Mouse (Mus musculus): ENCODE results near the gene Dhx32.

The Dhx32 gene

GRCm38 (mm10) chr7:133782717-133783435, at the start of gene Dhx32:
Gene Dhx32 (minus strand): TSS chr7:133782726.
- DNase-seq (ENCODE audit: low spot score in 2 of 2) = peak; percentile 63 to 77

DNA sequence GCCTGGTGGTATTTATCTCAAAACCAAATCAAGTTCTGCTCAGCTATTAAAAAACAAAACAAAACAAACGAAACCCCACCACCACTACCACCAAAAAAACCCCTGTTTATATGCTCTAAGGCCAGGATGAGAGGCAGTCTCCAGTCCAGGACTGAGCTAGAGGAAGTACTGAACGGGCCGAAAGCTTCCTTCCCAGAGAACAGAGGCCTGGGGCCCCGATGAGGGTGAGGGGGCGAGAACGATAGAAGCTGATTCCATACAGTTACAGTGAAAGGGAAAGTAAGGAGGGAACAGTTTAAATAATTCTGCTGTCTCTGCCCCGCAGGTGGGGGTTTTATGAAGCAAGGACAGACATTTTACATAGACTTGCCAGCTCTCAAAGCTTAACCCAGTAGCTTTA, 47.1 kb upstream of the Dhx32 start:
- DNase-seq (ENCODE audit: low spot score in 2 of 2) = no peak

DNA sequence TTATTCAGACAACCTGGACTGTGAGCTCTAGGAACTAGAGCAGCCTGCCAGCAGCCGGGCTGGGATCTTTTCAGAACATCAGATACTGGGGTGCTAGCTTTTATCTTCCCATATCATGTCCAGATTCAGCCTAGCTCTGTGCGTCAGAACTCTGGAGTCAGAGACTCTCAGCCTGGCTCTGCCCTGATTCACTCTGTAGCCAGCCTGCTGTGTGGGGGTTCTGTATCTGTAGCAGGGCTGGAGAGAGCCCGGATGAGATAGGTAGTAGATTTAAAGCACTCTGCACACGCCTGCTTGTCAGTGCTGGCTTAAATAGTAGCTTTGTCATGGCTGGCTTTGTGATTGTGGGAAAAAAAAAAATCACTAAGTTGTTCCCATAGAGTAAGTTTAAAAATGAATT, 46.0 kb upstream of the Dhx32 start:
- no peak for DNase-seq (ENCODE audit: low spot score in 2 of 2)

DNA sequence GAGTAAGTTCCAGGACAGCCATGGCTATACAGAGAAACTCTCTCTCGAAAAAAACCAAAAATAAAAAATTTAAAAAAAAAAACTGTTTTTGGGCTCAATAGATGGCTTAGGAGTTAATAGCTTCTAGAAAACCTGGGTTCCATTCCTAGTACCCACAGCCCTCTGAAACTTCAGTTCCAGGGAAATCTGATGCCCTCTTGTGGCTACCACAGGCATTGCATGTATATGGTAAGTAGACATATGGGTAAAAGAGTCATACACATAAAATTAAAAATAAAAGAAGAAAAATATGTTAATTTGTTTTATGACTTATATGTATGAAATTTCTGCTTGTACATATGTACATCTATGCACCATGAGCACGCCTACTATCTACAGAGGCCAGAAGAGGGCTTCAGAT, 42.1 kb upstream of the Dhx32 start:
- no peak for DNase-seq (ENCODE audit: low spot score in 2 of 2)

- no peak for DNase-seq (ENCODE audit: low spot score in 2 of 2)
These were observed 41.2 kb upstream of the Dhx32 start for GRCm38 (mm10) chr7:133823751-133824150.

DNA sequence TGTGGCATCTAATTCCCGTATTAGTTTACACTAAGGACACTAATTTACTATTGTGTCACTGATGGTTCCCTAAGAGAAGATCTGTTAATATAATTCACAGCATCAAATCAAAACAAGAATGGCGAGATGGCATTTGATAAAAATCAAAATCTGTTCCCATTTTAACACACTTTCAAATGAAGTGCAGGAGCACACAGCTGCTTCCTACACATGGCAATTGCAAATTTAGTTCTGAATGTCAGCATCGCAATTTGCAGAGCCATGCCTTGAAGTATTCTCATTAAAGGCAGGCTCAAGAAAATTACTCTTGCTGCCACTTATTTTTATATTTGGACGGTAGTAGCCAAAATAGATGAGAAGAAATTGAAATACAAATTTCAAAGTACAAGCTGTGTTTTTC, 30.8 kb upstream of the Dhx32 start:
- DNase-seq (ENCODE audit: low spot score in 2 of 2) = no peak

DNA sequence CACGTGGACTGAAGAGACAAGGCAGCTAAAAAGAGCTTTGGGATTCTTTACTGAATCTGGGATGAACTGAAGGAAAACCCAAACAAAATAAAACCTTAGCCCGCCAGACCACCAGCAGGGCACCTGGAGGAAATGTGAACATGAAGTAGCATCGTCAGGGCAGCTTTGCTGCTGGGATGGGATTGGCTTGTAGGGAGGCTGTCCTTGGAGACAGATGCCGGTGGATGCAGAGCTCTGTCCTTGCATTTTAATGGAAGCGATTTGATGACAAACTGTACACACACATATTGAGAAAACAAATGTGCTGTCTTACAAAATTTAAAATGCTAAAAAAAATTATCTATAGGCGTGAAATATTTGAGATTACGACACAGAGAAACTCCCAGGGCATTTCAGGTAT, 30.4 kb upstream of the Dhx32 start:
- DNase-seq (ENCODE audit: low spot score in 2 of 2) = no peak

- DNase-seq (ENCODE audit: low spot score in 2 of 2) = peak; percentile 57 to 64
These were observed 23.2 kb upstream of the Dhx32 start for GRCm38 (mm10) chr7:133805614-133806175.

DNA sequence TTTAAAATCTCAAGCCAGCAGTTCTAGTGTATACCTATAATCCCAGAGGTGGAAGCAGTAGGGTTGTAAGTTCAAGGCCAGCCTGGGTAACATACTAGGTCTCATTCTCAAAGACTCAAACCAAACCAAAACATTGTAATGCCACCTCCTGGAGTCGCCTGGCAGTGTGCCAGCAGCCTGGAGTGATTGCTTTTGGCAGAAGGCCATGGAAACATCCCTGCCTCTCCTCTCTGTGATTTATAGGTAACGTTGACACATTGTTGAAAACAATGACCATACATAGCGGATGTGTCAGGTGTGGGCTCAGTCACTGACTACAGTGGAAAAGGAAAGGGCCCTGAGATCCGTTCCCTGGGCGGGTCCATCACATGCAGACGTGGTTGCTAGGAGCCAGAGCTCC, 19.3 kb upstream of the Dhx32 start:
- DNase-seq (ENCODE audit: low spot score in 2 of 2) = no peak

GRCm38 (mm10) chr7:133799928-133800327, 17.4 kb upstream of the Dhx32 start:
- no peak for DNase-seq (ENCODE audit: low spot score in 2 of 2)

DNA sequence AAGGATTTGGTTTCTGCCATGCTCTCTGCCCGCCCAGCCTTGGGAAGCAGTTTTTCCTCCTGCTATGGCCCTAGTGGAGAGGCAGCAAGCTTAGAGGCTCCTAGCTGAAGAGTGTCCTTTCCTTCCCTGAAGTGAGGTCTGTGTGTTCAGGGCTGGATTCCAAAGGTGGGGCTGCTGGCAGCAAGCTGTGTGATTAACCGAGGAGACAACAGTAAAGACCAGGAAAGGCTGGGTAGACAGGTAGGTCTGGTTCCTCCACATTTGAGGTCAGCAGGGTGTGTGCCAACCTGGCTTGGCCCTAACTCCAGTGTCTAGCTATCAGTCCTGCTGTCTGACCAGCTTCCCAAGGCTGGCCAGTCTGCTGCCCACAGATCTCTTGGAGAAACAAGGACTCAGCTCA, 12.2 kb upstream of the Dhx32 start:
- DNase-seq (ENCODE audit: low spot score in 2 of 2) = peak; percentile 69 to 74

DNA sequence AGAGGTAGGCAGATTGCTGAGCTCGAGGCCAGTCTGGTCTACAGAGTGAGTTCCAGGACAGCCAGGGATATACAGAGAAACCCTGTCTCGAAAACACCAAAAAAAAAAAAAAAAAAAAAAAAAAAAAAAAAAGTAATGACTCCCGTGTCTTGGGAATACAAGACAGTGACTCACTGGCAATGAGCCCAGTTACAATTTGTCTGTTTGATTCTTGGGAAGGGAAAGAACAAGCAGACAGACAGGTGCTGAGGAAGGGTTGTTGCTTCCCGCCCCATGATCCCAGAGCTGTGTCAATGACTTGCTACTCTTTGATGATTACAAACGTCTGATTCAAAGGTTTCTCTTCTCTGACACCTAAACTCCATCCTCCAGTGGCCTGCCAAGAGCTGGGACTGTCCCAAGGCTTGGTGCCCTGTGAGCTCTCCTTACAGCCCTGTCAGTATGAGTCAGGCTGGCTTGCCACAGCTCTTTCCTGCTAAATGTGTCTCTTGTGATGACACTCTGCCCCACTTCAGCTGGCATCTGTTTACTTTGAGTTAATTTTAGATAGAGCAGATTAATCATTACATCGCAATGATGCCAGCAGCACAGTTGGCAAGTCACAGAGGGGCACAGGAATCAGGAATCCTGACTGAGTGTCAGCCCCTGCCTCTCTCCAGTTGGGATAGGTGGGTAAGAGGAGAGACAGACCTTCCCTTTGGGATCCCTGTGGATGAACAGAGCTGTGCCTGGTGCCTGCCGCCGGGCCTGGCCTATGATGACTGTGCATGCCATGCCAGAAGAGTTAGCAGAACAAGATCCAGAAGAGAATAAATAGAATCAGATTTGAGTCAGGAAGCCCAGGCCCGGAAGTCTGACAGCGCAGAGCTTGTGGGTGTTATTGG, 11.0 kb upstream of the Dhx32 start:
- DNase-seq (ENCODE audit: low spot score in 2 of 2) = peak; percentile 8 to 56

DNA sequence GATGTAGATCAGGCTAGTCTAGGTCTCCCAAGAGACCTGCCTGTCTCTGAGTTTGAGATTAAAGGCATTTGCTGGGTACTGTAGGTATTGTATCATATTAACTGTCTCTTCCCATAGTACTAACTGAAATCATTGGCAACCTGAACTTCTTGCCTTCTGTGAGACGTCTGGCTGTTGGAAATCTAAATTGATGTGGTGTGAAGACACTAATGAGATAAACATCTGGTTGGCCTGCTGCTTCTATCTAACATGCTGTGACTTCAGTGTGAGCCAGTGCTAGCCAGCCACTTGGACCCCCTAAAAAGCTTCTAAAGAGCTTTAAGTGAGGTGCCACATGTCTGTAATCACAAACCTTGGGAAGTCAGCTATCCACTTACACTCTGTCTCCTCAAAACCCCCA, 10.2 kb upstream of the Dhx32 start:
- DNase-seq (ENCODE audit: low spot score in 2 of 2) = no peak

DNA sequence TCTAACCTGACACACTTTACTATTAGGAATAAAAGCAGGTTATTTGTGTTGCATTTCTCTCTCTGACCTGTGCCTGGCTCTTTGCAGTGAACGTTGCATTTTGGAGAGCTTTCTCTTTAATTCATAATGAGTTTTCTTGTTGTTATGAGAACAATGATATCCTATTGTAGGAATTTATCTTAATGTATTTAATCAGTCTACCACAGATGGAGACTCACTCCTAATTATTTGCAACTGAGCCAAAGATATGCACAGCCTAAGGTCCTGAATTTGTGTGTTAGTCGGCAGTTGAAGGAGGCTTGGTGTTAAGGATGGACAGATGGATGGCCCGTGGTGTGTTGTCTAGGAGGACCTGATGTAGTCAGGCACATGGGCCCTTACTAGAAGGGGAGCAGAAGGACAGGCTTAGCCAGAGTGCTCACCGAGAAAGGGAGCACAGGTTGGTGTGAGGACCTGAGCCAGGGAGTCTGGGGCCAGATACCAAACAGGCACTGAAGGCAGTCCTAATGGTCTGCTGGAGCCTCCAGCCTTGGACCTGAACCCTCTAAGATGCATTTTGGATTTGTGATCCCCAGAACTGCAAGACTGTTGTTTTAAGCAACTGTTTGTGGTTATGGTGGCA, 8.2 kb upstream of the Dhx32 start:
- DNase-seq (ENCODE audit: low spot score in 2 of 2) = no peak

- no peak for DNase-seq (ENCODE audit: low spot score in 2 of 2)
These were observed 7.6 kb upstream of the Dhx32 start for GRCm38 (mm10) chr7:133790171-133790570.

- no peak for DNase-seq (ENCODE audit: low spot score in 2 of 2)
These were observed 5.6 kb upstream of the Dhx32 start for GRCm38 (mm10) chr7:133788147-133788546.

DNA sequence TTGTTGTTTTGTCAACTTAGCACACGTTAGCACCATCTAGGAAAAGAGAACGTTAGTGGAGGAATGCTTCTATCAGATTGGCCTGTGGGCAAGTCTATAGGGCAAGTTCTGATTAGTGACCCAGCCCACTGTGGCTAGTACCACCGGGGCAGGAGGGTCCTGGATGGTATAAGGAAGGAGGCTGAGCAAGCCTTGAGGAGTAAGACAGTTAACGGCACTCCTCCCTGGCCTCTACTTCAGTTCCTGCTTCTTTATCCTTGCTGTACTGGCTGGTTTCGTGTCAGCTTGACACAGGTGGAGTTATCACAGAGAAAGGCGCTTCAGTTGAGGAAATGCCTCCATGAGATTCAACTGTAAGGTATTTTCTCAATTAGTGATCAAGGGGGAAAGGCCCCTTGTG, 5.0 kb upstream of the Dhx32 start:
- no peak for DNase-seq (ENCODE audit: low spot score in 2 of 2)

DNA sequence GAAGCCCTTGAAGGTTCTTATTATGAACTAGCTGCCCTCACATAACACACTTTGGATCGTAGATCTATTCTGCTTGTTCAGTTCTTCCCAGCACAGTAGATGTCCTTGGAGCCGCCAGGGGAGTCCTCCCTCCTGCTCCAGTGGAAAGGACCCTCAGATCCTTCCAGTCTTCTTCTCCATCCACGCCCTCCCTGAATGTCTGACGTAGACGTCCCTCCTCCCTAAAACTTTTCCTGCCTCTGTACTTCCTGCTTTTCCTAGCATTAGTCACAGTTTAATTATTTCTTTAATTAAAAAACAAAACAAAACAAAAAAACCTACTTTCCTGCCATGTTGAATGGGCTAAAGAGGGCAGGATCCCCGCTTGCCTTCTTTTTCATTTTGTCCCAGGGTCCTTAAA, 535 bp downstream of the Dhx32 start:
- peak in 1 of 2 experiments; percentile 7 for DNase-seq (ENCODE audit: low spot score in 2 of 2)

- DNase-seq (ENCODE audit: low spot score in 2 of 2) = no peak
These were observed 943 bp downstream of the Dhx32 start for GRCm38 (mm10) chr7:133781583-133781982.

GRCm38 (mm10) chr7:133776626-133776996, 5.9 kb downstream of the Dhx32 start, which contains the start of gene Fank1:
Gene Fank1 (plus strand): TSS chr7:133776861.
- DNase-seq (ENCODE audit: low spot score in 2 of 2) = peak; percentile 74 to 84

- DNase-seq (ENCODE audit: low spot score in 2 of 2) = peak; percentile 17 to 18
These were observed 6.5 kb downstream of the Dhx32 start for GRCm38 (mm10) chr7:133775796-133776625.

All from urinary bladder, postnatal 36 days (tissue).